Mouse (Mus musculus) heart, embryonic 16.5 days (tissue): ENCODE data around the gene Cfap70. TPM values are rescaled to one million over a fixed set of nuclear protein-coding genes. Genes with fewer than 3 reads are reported as not detected.
A peak's percentile ranks its signal among the peaks of the same experiment; 100 is the strongest.

Experiments used
- ATAC-seq: fragments of 200-750 bp; cut with Nextera tagmentation; replicated peaks from 2 replicates; pipeline ENCODE4 v1.8.0; 2017; ENCODE audit warnings: moderate number of reproducible peaks; ENCODE audit not compliant: insufficient read depth, low FRiP score; ENCODE audit errors: extremely low read depth
- H3K27ac ChIP-seq: fragments of 300-500 bp; sonication (generic); 2 replicates; pipeline ENCODE4 v1.5.1; 2014; ENCODE audit warnings: mild to moderate bottlenecking, low read length, control low read depth, moderate library complexity
- H3K27me3 ChIP-seq: fragments of 300-500 bp; sonication (generic); 2 replicates; pipeline ENCODE4 v1.6.1; 2014; ENCODE audit warnings: low read length, mixed read lengths; ENCODE audit not compliant: control insufficient read depth, insufficient read depth
- H3K36me3 ChIP-seq: fragments of 300-500 bp; sonication (generic); 2 replicates; pipeline ENCODE4 v1.6.1; 2014; ENCODE audit not compliant: control insufficient read depth, insufficient read depth
- H3K4me1 ChIP-seq: fragments of 300-500 bp; sonication (generic); 2 replicates; pipeline ENCODE4 v1.6.1; 2014; ENCODE audit warnings: low read length, mixed read lengths; ENCODE audit not compliant: control insufficient read depth, insufficient read depth
- H3K4me2 ChIP-seq: fragments of 300-500 bp; sonication (generic); 2 replicates; pipeline ENCODE4 v1.6.1; 2014; ENCODE audit warnings: low read depth, mild to moderate bottlenecking, control low read depth, low read length
- H3K4me3 ChIP-seq: fragments of 300-500 bp; sonication (generic); 2 replicates; pipeline ENCODE4 v1.5.1; 2014; ENCODE audit warnings: mild to moderate bottlenecking, control low read depth, low read length
- H3K9ac ChIP-seq: fragments of 300-500 bp; sonication (generic); 2 replicates; pipeline ENCODE4 v1.6.1; 2014; ENCODE audit warnings: low read length, control low read depth
- H3K9me3 ChIP-seq: fragments of 300-500 bp; sonication (generic); replicated peaks from 2 replicates; pipeline ENCODE4 v1.6.1; 2016; ENCODE audit warnings: low read length; ENCODE audit not compliant: control insufficient read depth
- WGBS: fragments of 180-500 bp; shearing (Covaris S2); extraction: QIAGEN DNeasy Blood & Tissue Kit; methylation state at CpG from one replicate; pipeline ENCODE4 v1.1.7; 2014; 5-methylcytosine and 5-hydroxymethylcytosine counted together
- polyA plus RNA-seq: library from polyadenylated mRNA; unstranded; fragments of >200 nt; fragmentation: Nextera tagmentation; extraction: Ambion mirVana; gene quantifications from 2 replicates; pipeline ENCODE4 v1.2.1, GENCODE M21; 2015

Gene Cfap70
- polyA plus RNA-seq, 1 experiment from 2014 or later, result 0.45 TPM

DNA sequence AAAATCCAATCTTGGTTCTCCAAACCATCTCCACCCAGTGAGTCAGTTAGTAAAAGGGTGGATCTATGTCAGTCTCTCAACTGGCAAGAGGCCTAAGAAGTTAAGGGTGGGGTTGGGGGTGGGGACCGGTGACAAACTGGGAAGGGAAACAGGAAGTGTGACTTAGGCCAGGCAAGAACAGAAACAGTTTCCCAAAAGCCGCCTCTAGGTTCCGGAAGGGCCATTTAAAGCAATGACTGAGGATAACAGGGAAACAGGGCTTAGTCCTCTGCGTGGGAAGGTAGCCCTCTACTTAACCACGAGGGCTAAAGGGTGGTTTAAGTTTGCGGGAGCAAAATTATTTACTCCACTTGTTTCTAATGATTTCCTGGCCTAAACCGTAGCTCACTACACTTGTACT, 26.8 kb upstream of the Cfap70 start:
- Histone ChIP-seq H3K27ac (peak overlapping the region; percentile 68), H3K4me1 (peaks cover 11% of the 10 kb centered on the region), H3K9ac (peak overlapping the region; percentile 86), H3K4me2 (peak overlapping the region; percentile 74), H3K27me3 (no peaks in the 10 kb centered on the region), H3K36me3 (no peaks in the 10 kb centered on the region), H3K4me3 (peak overlapping the region; percentile 77), H3K9me3 (no peaks in the 10 kb centered on the region)
- 3% methylated on average over 7 of the region's 7 CpGs for WGBS
- peak; percentile 50 for ATAC-seq

DNA sequence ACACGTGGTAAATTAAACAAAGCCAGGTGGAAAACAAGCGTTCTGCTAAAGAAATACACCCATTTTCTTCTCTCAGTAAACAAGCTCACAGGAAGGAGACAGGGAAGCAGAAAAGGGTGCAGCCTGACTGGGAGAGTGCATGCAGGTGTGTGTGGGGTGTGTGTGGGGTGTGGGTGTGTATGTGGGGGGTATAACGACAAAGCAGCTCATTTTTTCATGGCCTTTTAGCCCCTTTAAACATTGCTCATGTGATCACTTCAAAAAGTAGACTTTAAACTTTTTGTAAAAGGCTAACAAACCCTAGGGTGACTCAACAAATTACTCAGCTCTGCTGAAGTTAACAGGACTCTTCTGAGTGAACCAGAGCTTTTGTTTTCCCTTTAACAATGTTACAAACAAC, 26.4 kb upstream of the Cfap70 start:
- ATAC-seq, result no peak
- H3K9me3 ChIP-seq, result no peaks in the 10 kb centered on the region
- H3K4me2 ChIP-seq, result peak overlapping the region; percentile 74
- peak overlapping the region; percentile 77 for H3K4me3 ChIP-seq
- H3K4me1 ChIP-seq, result peaks cover 11% of the 10 kb centered on the region
- H3K36me3 ChIP-seq, result no peaks in the 10 kb centered on the region
- H3K27me3 ChIP-seq, result no peaks in the 10 kb centered on the region
- WGBS, result 49% methylated on average over 3 of the region's 3 CpGs
- peak overlapping the region; percentile 50 for H3K9ac ChIP-seq
- peak overlapping the region; percentile 68 for H3K27ac ChIP-seq

- Histone ChIP-seq H3K9ac (no peak overlapping the region), H3K4me3 (no peak overlapping the region), H3K4me1 (peaks cover 11% of the 10 kb centered on the region), H3K27me3 (no peaks in the 10 kb centered on the region), H3K36me3 (no peaks in the 10 kb centered on the region), H3K9me3 (no peaks in the 10 kb centered on the region), H3K27ac (no peak overlapping the region), H3K4me2 (no peak overlapping the region)
- no peak for ATAC-seq
- WGBS, result 76% methylated on average over 4 of the region's 4 CpGs
Observed at GRCm38 (mm10) chr14:20477261-20478025, 25.4 kb upstream of the Cfap70 start.

GRCm38 (mm10) chr14:20460216-20460615, 8.2 kb upstream of the Cfap70 start:
- H3K27me3 ChIP-seq, result no peaks in the 10 kb centered on the region
- WGBS, result 77% methylated on average over 14 of the region's 14 CpGs
- no peak overlapping the region for H3K27ac ChIP-seq
- H3K4me1 ChIP-seq, result no peaks in the 10 kb centered on the region
- H3K4me3 ChIP-seq, result no peak overlapping the region
- H3K9me3 ChIP-seq, result no peaks in the 10 kb centered on the region
- H3K4me2 ChIP-seq, result no peak overlapping the region
- H3K36me3 ChIP-seq, result peaks cover 68% of the 10 kb centered on the region
- no peak for ATAC-seq
- no peak overlapping the region for H3K9ac ChIP-seq

DNA sequence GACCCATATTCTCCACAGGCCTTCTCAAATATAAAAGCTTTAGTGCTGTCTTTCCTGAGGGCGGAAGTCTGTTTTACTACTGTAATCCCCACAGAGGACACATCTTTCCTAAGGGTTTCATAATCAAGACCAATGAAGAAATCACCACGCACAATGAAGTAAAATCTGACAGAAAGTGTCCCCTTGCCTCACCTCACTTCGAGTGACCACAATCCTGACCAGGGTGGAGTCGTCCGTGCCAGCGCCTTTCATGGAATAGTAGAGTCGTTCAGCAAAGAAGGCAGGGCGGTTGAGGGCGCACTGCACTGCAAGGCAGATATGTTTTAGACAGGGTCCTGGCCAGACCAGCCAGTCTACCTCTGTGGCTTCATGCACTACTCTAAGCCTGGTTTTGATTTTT, 6.4 kb upstream of the Cfap70 start:
- no peaks in the 10 kb centered on the region for H3K9me3 ChIP-seq
- WGBS, result 92% methylated on average over 9 of the region's 9 CpGs
- no peak overlapping the region for H3K27ac ChIP-seq
- ATAC-seq, result no peak
- H3K4me1 ChIP-seq, result no peaks in the 10 kb centered on the region
- H3K27me3 ChIP-seq, result no peaks in the 10 kb centered on the region
- no peak overlapping the region for H3K4me2 ChIP-seq
- peaks cover 53% of the 10 kb centered on the region for H3K36me3 ChIP-seq
- H3K4me3 ChIP-seq, result no peak overlapping the region
- H3K9ac ChIP-seq, result no peak overlapping the region

DNA sequence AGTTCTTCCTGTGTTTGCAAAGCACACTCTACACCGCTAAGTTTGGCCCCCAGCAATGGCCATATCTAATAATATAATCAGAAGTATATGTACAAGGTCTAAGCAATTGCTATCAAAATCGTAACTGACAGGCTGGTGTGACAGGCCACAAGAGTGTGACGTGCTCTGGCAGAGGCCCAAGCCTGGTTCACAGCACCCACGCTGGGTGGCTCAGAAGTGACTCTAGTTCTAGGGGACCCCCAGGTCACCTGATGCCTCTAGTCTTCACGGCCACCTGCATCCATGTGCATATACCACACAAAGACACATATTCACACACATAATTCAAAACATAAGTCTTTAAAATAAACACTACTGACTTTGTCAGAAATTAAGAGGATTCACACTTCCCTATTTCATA, 903 bp upstream of the Cfap70 start:
- peaks cover 7% of the 10 kb centered on the region for H3K4me1 ChIP-seq
- H3K4me2 ChIP-seq, result no peak overlapping the region
- H3K36me3 ChIP-seq, result peaks cover 19% of the 10 kb centered on the region
- H3K27ac ChIP-seq, result no peak overlapping the region
- ATAC-seq, result no peak
- H3K4me3 ChIP-seq, result no peak overlapping the region
- no peaks in the 10 kb centered on the region for H3K27me3 ChIP-seq
- no peaks in the 10 kb centered on the region for H3K9me3 ChIP-seq
- no peak overlapping the region for H3K9ac ChIP-seq
- WGBS, result 93% methylated on average over 5 of the region's 5 CpGs

GRCm38 (mm10) chr14:20451302-20451701, 724 bp downstream of the Cfap70 start:
- ATAC-seq, result no peak
- no peaks in the 10 kb centered on the region for H3K27me3 ChIP-seq
- 22% methylated on average over 2 of the region's 2 CpGs for WGBS

GRCm38 (mm10) chr14:20447209-20447608, 4.8 kb downstream of the Cfap70 start:
- no peak overlapping the region for H3K9ac ChIP-seq
- no peaks in the 10 kb centered on the region for H3K27me3 ChIP-seq
- no peaks in the 10 kb centered on the region for H3K36me3 ChIP-seq
- H3K9me3 ChIP-seq, result no peaks in the 10 kb centered on the region
- 39% methylated on average over 12 of the region's 12 CpGs for WGBS
- no peak for ATAC-seq
- no peak overlapping the region for H3K27ac ChIP-seq
- no peak overlapping the region for H3K4me2 ChIP-seq
- peaks cover 8% of the 10 kb centered on the region for H3K4me1 ChIP-seq
- H3K4me3 ChIP-seq, result no peak overlapping the region

More at GRCm38 (mm10) chr14:20451302-20451701, 724 bp downstream of the Cfap70 start:
- Histone ChIP-seq H3K9me3 (no peaks in the 10 kb centered on the region), H3K4me2 (peak overlapping the region; percentile 91), H3K9ac (peak overlapping the region; percentile 67), H3K4me1 (peaks cover 8% of the 10 kb centered on the region), H3K4me3 (peak overlapping the region; percentile 56), H3K36me3 (peaks cover 10% of the 10 kb centered on the region), H3K27ac (no peak overlapping the region)

- Histone ChIP-seq H3K4me1 (peaks cover 1% of the 10 kb centered on the region; the same call in 1 of the 2 replicates), H3K27me3 (no peaks in the 10 kb centered on the region), H3K4me2 (peak overlapping the region; percentile 1; the same call in 1 of the 2 replicates), H3K36me3 (no peaks in the 10 kb centered on the region), H3K27ac (no peak overlapping the region), H3K9me3 (no peaks in the 10 kb centered on the region), H3K4me3 (no peak overlapping the region), H3K9ac (no peak overlapping the region)
- ATAC-seq, result no peak
- WGBS, result 45% methylated on average over 17 of the region's 17 CpGs
Observed at GRCm38 (mm10) chr14:20442252-20442651, 9.8 kb downstream of the Cfap70 start.
